Mouse (Mus musculus): Measurements from ENCODE around the gene Ghrh.

GRCm38 (mm10) chr2:157303096-157303495 is 44.2 kb downstream of the Ghrh start:
- TF ChIP-seq CTCF (IDR thresholded peaks at IDR 0.05; ENCODE audit: low read depth) = no peak
- TF ChIP-seq EP300 (IDR thresholded peaks at IDR 0.05; ENCODE audit: low read depth) = no peak

Data from heart, postnatal 0 days (tissue).